Comparison of ENCODE assay signal across 8 mouse cellular contexts in genomic region chr10:78105548-78105947, GRCm38 (mm10). TPM values are rescaled to one million over a fixed set of nuclear protein-coding genes. Genes with fewer than 3 reads are reported as not detected.
DNase-seq lines count a peak whose midpoint lies in the region; ATAC-seq and TF ChIP-seq lines count a peak whose summit lies in the region.
"Had no signal": no experiment of that assay in that cellular context is flagged by ENCODE, and none has a peak within 500 bp of the region (broad histone marks: within the 10 kb centered on the region; RNA-seq: fewer than 3 reads in every experiment).

No protein-coding gene starts in this region.

- WGBS in spleen, adult 2 months, result 21% methylated on average over 12 of the region's 12 CpGs
- 76% methylated on average over 12 of the region's 12 CpGs for WGBS in small intestine, adult 2 months
- WGBS in midbrain, embryonic 13.5 days, result 86% methylated on average over 12 of the region's 12 CpGs

- H3K4me1 ChIP-seq in spleen, adult 2 months (ENCODE audit: control insufficient read depth, insufficient read depth, insufficient read length), result peaks cover 19% of the 10 kb centered on the region; the same call in 1 of the 2 replicates
- H3K4me1 ChIP-seq in small intestine, adult 2 months (ENCODE audit: control insufficient read depth, insufficient read depth, insufficient read length, low read length), result peaks cover 24% of the 10 kb centered on the region
- H3K4me1 ChIP-seq in midbrain, embryonic 13.5 days (replicated peaks), result peaks cover 8% of the 10 kb centered on the region; the same call in 1 of the 2 replicates
- H3K4me1 ChIP-seq: neural tube, embryonic 12.5 days had no signal

- peak overlapping the region; percentile 48 for H3K4me3 ChIP-seq in spleen, adult 2 months (ENCODE audit: extremely low read depth, insufficient read depth, insufficient read length)
- H3K4me3 ChIP-seq in small intestine, adult 2 months (ENCODE audit: low read depth, low read length), result no peak overlapping the region
- no peak overlapping the region for H3K4me3 ChIP-seq in midbrain, embryonic 13.5 days (replicated peaks)
- H3K4me3 ChIP-seq: neural tube, embryonic 12.5 days had no signal

- H3K36me3 ChIP-seq in spleen, adult 2 months (ENCODE audit: control insufficient read depth, insufficient read depth, low read length), result no peaks in the 10 kb centered on the region
- no peaks in the 10 kb centered on the region for H3K36me3 ChIP-seq in small intestine, adult 2 months (ENCODE audit: control insufficient read depth, insufficient read depth, low read length)
- H3K36me3 ChIP-seq in midbrain, embryonic 13.5 days, result no peaks in the 10 kb centered on the region
- H3K36me3 ChIP-seq: neural tube, embryonic 12.5 days had no signal

- H3K4me2 ChIP-seq in midbrain, embryonic 13.5 days (replicated peaks), result no peak overlapping the region
- H3K4me2 ChIP-seq: neural tube, embryonic 12.5 days had no signal

- no peak for TF ChIP-seq POLR2A in spleen, adult 2 months (IDR thresholded peaks at IDR 0.05; ENCODE audit: low read depth, low read length)
- TF ChIP-seq POLR2A in small intestine, adult 2 months (IDR thresholded peaks at IDR 0.05; ENCODE audit: low read depth, low read length), result no peak

- no peaks in the 10 kb centered on the region; the same call in 1 of the 2 replicates for H3K9me3 ChIP-seq in midbrain, embryonic 13.5 days
- H3K9me3 ChIP-seq: neural tube, embryonic 12.5 days had no signal

- peak; percentile 28 to 54 for DNase-seq in spleen, adult 2 months (ENCODE audit: low read depth in 1 of 2, low spot score in 2 of 2)
- no peak for DNase-seq in spleen, postnatal 4 days (ENCODE audit: low spot score in 2 of 2)
- DNase-seq in layer of hippocampus, postnatal 10 days (ENCODE audit: low spot score in 2 of 2), result peak; percentile 48 to 51
- DNase-seq in lung, adult 18-20 months, result no peak

- peak; percentile 85 for ATAC-seq in frontal cortex, adult (ENCODE audit: low TSS enrichment)
- ATAC-seq in midbrain, embryonic 13.5 days, result no peak

- peak overlapping the region; percentile 85 for H3K27ac ChIP-seq in spleen, adult 2 months (ENCODE audit: insufficient read depth, low read length)
- H3K27ac ChIP-seq in small intestine, adult 2 months (ENCODE audit: insufficient read depth, low read depth, low read length), result peak overlapping the region; percentile 19
- no peak overlapping the region for H3K27ac ChIP-seq in midbrain, embryonic 13.5 days
- H3K27ac ChIP-seq: neural tube, embryonic 12.5 days had no signal

- H3K27me3 ChIP-seq in spleen, adult 2 months (ENCODE audit: control insufficient read depth, insufficient read depth, low read length), result no peaks in the 10 kb centered on the region
- no peaks in the 10 kb centered on the region for H3K27me3 ChIP-seq in small intestine, adult 2 months (ENCODE audit: control insufficient read depth, insufficient read depth, low read length)
- no peaks in the 10 kb centered on the region for H3K27me3 ChIP-seq in midbrain, embryonic 13.5 days
- H3K27me3 ChIP-seq: neural tube, embryonic 12.5 days had no signal

- TF ChIP-seq CTCF in spleen, adult 2 months (IDR thresholded peaks at IDR 0.05; ENCODE audit: extremely low read depth, insufficient read depth, insufficient read length, insufficient replicate concordance), result no peak
- no peak for TF ChIP-seq CTCF in small intestine, adult 2 months (IDR thresholded peaks at IDR 0.05; ENCODE audit: extremely low read depth, insufficient read length, insufficient replicate concordance, low read depth, low read length)

- H3K9ac ChIP-seq in midbrain, embryonic 13.5 days (replicated peaks), result no peak overlapping the region
- H3K9ac ChIP-seq: neural tube, embryonic 12.5 days had no signal

RNA-seq across cellular contexts. Expression of gene Icosl, which starts 36.4 kb away (rescaled TPM):
- polyA plus RNA-seq in spleen, adult 2 months (2012; rRNA removed), result 78.1 and 82.7 TPM in 2 replicates
- total RNA-seq in layer of hippocampus, postnatal 10 days (2021), result 1 to 10 TPM; 2.6 to 3.5 TPM
- polyA plus RNA-seq in small intestine, adult 2 months (2012; rRNA removed), result 6.8 and 9.7 TPM in 2 replicates
- 0.52 and 0.82 TPM in 2 replicates for polyA plus RNA-seq in midbrain, embryonic 13.5 days (2015; fragmentation: Nextera tagmentation; extraction: Ambion mirVana)

Comparison
In these comparisons a context has a peak if more than half of its experiments do, and no peak if none do; other contexts are left out.
1. DNase-seq: peak in spleen, adult 2 months (2 of 2) and layer of hippocampus, postnatal 10 days (2 of 2); none in spleen, postnatal 4 days (0 of 2) and lung, adult 18-20 months (0 of 2).